Mouse (Mus musculus) embryo, embryonic 11 days (tissue): ENCODE results near the gene Lrfn2.

Experiments
- DNase-seq: peaks from one replicate; pipeline ENCODE4 v3.0.0-alpha.2; 2015

The Lrfn2 gene

DNA sequence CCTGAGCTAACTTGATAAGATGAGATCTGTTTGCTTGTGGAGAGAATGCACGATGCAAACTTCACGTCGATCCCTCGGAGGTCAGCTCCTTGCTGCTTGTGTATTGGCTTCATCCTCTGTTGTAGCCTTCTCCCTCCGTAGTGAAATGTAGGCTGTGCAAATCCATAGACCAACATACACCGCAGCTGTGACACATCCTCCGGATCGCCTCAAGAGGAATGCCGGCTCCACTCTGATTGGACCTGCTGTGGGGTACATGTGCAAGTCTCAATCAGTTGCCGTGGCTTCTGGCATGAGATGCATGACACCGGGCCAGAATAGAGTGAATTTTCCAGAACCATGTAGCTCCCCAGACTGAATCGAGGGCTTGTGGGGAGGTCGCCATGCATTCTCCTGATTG lies 36.1 kb downstream of the Lrfn2 start:
- DNase-seq = no peak

- no peak for DNase-seq
Observed at GRCm38 (mm10) chr17:48971296-48971695, 39.1 kb downstream of the Lrfn2 start.

DNA sequence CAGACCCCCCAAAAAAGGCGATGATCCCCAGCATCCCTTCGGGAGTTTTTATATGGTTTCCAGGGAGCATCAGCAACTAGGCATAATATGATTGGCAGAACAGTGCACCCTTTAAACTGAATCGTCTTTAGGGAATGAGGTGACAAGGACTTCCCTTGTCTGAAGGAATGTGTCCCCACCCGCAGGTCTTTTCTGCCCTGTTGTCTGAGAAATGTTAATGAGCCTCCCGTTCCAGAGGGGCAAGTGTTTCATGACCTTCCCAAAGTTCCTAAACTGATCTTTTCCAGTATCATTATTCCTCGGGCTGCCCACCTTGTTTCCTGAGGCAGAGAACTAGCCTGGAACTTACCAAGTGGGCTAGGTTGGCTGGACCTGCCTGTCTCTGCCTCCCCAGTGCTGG lies 40.7 kb downstream of the Lrfn2 start:
- no peak for DNase-seq

- no peak for DNase-seq
Observed at GRCm38 (mm10) chr17:48973394-48973793, 41.2 kb downstream of the Lrfn2 start.

- no peak for DNase-seq
Observed at GRCm38 (mm10) chr17:48975055-48975454, 42.9 kb downstream of the Lrfn2 start.

GRCm38 (mm10) chr17:48976611-48977022 lies 44.4 kb downstream of the Lrfn2 start:
- DNase-seq = peak; percentile 57

DNA sequence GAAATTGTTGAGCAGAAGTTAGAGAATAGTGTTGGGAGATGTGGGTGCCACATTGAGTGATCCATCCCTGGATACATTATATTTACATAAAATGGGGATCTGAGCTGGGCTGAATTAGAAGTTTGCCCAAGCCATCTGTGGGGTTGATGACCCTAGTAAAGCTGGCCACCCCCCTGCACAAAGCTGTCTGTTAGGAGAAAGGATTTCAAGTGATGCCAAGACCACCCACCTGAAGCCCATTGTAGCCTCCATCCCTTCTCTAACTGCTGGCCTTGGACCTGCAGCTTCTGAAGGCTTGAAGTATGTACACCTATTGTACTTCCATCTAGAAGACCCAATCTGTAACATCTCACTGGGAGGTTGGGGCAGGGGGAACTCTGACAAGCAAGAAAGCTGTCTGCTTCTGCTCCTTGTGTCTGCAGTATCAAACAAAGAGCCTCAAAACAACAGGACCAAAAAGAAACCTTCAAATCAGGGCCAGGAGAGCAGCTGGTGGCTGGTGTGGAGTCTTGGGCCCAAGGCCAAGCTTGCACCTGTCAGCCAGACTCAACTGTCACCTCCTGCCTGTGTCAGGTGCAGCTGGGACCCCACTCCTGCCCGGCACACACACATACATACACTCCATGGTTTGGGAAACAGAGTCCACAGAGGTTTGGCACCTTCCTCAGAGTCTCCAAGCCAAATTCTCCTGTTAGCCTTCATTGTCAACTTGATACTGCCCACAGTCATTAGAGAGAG lies 63.2 kb downstream of the Lrfn2 start:
- no peak for DNase-seq

DNA sequence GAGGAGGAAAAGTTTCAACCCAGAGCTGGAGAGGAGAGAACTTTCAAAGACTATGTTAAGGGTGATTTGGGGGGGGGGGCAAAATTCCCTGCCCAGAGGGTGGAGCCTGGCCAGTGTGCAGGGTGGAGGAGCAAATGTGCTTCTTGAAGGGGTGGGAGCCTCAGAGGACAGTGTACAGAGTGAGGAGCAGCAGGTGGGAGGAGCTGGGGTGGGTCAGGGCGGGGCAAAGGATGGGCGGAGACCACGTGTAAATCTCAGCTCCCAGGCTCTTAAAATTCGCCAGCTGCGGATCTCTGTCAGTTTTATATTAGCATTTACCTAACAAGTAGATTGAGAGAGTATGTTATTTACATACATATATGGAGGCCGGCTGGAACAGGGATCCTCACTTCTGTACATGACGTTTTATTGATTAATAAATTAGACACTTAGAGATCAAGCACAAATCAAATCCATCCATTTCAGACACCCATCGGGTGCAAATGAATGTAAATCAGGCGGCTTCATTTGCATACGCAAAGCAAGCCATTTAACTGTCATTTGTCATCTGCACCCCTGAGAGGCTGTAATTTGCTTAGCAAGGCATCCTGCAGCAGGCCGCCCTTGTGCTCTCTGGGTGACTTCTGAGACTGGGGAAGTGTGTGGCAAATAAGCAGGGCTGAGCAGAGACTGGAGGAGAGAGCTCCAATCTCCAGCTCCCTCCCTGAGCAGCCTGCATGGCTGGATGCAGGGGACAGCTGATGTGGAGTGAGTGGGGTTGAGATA lies 67.5 kb downstream of the Lrfn2 start:
- no peak for DNase-seq

DNA sequence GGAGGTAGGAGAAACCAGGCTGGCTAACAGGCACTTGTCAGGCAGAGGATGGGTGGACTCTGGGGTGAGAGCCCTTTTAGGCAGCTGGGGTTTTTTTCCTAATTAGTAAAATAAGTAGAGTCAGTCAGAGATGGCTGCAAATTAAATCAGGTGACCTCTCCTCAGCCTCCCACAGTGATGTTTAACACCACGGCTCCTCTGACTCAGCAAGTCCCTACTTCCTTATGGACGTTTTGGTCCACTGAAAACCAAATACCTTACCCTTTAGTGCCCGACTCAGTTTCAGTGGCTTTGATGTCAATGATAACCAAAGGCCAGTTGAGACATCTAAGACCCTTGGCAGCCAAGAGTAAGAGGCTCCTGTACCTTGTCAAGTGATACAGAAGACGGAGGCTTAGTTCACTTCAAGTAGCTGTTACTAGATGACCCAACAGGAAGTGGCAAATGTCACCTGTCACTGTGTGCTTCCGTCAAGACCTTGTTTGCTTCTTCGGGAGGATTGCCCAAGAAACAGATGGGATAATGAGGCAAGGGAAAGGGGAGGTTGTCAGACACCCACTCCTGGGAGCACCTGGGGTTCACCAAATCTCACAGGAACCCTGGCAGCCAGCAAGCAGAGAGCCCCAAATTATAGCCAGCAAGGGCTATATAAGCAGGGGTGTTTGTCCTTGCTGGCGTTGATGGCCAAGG lies 77.3 kb downstream of the Lrfn2 start:
- DNase-seq = no peak

- DNase-seq = no peak
Observed at GRCm38 (mm10) chr17:49013876-49014600, 81.9 kb downstream of the Lrfn2 start.

DNA sequence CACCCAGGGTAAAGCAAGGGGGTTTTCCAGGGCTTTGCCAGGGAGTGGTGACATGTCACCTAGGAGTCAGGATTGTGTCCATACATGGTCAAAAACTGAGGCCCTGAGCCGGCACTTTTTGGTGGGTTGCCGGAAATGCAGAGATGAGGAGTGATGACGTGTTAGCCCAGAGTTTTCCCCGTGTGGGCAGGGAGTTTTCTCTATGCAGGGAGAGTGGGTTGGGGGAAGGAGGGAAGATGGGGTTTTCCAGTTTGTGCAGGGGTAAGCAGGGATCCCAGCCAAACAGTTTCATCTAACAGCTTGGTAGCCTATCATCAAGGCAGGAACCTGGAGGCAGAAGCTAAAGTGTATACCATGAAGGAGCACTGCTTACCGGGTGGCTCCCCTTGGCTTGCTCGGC lies 83.2 kb downstream of the Lrfn2 start:
- DNase-seq = no peak

GRCm38 (mm10) chr17:49016229-49016628 lies 84.0 kb downstream of the Lrfn2 start:
- DNase-seq = no peak

DNA sequence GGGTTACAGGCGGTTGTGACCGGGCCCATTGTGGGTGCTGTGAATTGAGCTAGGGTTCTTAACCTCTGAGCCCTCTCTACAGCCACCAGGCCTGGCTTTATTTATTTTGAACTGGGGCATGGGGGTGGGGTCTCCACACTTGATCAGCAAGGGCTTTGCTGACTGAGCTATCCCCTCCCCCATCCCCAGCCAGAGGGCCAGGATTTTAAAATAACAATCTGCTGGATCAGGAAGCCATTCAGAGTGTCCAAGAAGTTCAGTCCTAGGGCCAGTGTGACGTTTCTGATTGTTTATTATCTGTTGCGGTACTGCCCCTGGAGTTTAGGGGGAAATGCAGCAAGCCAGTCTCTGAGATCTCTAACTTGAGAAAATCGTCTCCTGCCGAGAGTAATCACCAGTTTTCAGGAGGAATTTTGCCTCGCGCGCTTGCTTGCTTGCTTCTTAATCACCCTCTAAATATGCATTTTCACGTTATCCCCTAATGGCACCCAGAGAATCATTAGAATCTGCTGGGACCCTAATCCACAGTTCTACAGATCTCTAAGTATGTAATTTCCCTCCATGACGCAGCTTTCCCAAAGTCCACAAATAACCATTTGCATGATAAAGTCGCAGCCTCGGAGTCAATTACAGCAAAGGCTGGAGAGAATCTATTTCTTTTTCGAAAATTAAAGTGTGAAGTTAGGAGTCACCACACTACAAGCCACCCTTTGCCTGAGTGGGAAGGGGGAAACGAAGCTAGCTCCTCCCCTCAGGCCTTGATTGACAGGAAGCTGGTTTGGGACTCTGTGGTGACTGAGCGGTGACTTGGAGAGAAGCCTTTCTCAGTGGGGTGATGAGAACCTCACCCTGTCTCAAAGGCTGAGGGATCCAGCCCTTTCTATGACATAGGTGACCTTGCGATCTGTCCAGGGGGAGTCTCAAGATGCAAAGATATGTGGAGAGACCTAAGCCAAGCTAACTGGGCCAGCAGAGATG lies 85.5 kb downstream of the Lrfn2 start:
- peak; percentile 25 for DNase-seq

GRCm38 (mm10) chr17:49018774-49019488 lies 86.8 kb downstream of the Lrfn2 start:
- DNase-seq = no peak

DNA sequence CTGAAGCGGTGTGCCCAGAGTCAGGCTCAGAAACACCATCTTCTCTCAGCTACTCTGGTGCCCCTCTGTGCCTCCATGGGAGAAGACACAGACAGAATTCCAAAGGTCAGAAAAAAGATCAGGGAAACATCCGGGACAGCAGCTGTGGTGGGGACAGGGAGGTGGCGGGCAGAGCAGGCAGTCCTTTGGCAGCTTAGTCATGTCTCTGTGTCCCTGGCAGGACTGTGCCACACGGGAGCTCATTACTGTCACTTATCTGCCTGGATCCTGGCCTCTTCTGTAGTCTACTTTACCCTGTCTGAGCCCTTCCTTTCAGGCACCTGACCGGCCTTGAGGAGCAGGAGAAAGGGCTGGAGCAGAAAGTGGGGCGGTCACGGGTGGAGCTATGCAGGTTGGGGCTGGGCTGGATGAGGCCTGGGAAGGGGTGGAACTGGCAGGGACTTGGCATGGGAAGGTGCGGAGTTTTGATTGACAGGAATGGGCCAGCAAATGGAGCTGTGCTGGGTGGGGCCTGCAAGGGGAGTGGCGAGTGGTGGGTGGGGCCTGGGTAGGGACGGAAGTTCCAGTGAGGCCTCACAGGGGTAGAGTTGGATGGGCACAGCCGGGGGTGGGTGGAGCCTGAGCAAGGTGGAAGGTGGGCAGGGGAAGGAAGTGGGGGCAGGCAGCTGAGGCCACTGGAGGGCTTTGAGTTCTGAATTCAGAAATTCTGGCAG lies 97.5 kb downstream of the Lrfn2 start:
- DNase-seq = peak; percentile 34

GRCm38 (mm10) chr17:49030269-49030615 lies 98.1 kb downstream of the Lrfn2 start:
- DNase-seq = no peak

DNA sequence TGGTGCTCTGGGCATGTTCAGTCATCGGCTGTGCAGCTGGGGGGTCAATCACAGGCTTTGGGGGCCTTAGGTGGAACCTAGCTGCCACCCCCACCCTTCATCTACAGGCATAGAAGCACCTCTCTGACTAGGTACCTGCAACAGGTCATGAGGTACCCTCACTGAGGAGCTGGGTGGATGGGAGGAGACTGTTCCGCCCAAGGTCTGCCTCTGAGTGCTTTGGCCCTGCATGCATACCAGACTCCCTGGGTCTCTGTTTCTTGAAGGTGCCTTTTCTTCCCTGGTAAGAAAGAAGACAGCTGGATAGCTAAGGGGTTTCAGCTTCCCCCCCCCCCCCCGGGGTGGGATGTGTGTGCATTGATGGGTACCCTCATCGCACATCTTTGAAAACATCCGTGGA lies 98.7 kb downstream of the Lrfn2 start:
- DNase-seq = no peak

- DNase-seq = no peak
Observed at GRCm38 (mm10) chr17:49031790-49032189, 99.6 kb downstream of the Lrfn2 start.

- DNase-seq = no peak
Observed at GRCm38 (mm10) chr17:49033276-49033675, 101.1 kb downstream of the Lrfn2 start.

- no peak for DNase-seq
Observed at GRCm38 (mm10) chr17:49033686-49034250, 101.6 kb downstream of the Lrfn2 start.
